Mouse (Mus musculus) layer of hippocampus, adult 11-12 months (tissue): ENCODE measurements around the gene Ifi206.

Experiments
- DNase-seq: peaks from one replicate; pipeline ENCODE4 v3.0.0; 2022; ENCODE audit warnings: low spot score

Gene Ifi206

GRCm38 (mm10) chr1:173418936-173419621 is 71.8 kb downstream of the Ifi206 start:
- no peak for DNase-seq

- no peak for DNase-seq
Observed at GRCm38 (mm10) chr1:173418516-173418915, 72.3 kb downstream of the Ifi206 start.
